25 mouse cellular contexts compared by ENCODE assay signal in genomic region chr1:154820422-154820821, GRCm38 (mm10).
"Had no signal": no experiment of that assay in that cellular context is flagged by ENCODE, and none has a peak within 500 bp of the region (broad histone marks: within the 10 kb centered on the region; RNA-seq: fewer than 3 reads in every experiment).

No protein-coding gene starts in this region.

- H3K9me3 ChIP-seq: heart, embryonic 10.5 days; heart, embryonic 12.5 days; hindbrain, embryonic 10.5 days; hindbrain, embryonic 12.5 days; intestine, embryonic 15.5 days; limb, embryonic 13.5 days; limb, embryonic 15.5 days; liver, embryonic 12.5 days had no signal

- ATAC-seq: hindbrain, embryonic 16.5 days; inflammation-experienced regulatory T-cells, adult 6 months; intestine, embryonic 15.5 days; intestine, postnatal 0 days; liver, embryonic 12.5 days had no signal

- H3K27me3 ChIP-seq: hindbrain, embryonic 12.5 days; intestine, embryonic 15.5 days; limb, embryonic 15.5 days; liver, embryonic 12.5 days had no signal

- H3K36me3 ChIP-seq: heart, embryonic 10.5 days; heart, embryonic 12.5 days; hindbrain, embryonic 10.5 days; hindbrain, embryonic 12.5 days; intestine, embryonic 15.5 days; limb, embryonic 13.5 days; limb, embryonic 15.5 days; liver, embryonic 12.5 days had no signal

- H3K27ac ChIP-seq: gastrocnemius, adult 2 months; heart, embryonic 10.5 days; hindbrain, embryonic 10.5 days; hindbrain, embryonic 12.5 days; hindbrain, embryonic 14.5 days; intestine, embryonic 15.5 days; left cerebral cortex, adult 2 months; limb, embryonic 13.5 days; limb, embryonic 15.5 days; liver, embryonic 12.5 days had no signal

- H3K4me2 ChIP-seq: heart, embryonic 12.5 days; hindbrain, embryonic 12.5 days; hindbrain, embryonic 14.5 days; intestine, embryonic 15.5 days; limb, embryonic 13.5 days; limb, embryonic 15.5 days; liver, embryonic 12.5 days had no signal

- H3K4me1 ChIP-seq: heart, embryonic 12.5 days; intestine, embryonic 15.5 days; limb, embryonic 13.5 days; limb, embryonic 15.5 days; liver, embryonic 12.5 days had no signal

- H3K9ac ChIP-seq: heart, embryonic 12.5 days; hindbrain, embryonic 12.5 days; hindbrain, embryonic 14.5 days; intestine, embryonic 15.5 days; limb, embryonic 13.5 days; limb, embryonic 15.5 days; liver, embryonic 12.5 days had no signal

- DNase-seq: gastrocnemius, adult 2 months; gastrocnemius, postnatal 10 days; gastrocnemius, postnatal 25 days; heart, adult 18-20 months; heart, postnatal 10 days; heart, postnatal 4 days; kidney, adult 18-20 months; kidney, adult 8-10 months; kidney, postnatal 10 days; kidney, postnatal 25 days; kidney, postnatal 4 days; left cerebral cortex, postnatal 4 days had no signal

- H3K4me3 ChIP-seq: gastrocnemius, adult 2 months; heart, embryonic 10.5 days; heart, embryonic 12.5 days; hindbrain, embryonic 10.5 days; hindbrain, embryonic 12.5 days; intestine, embryonic 15.5 days; left cerebral cortex, adult 2 months; limb, embryonic 13.5 days; limb, embryonic 15.5 days; liver, embryonic 12.5 days had no signal
